Mouse (Mus musculus): ENCODE data around the gene Tmem201. TPM values are rescaled to one million over a fixed set of nuclear protein-coding genes. Genes with fewer than 3 reads are reported as not detected.

Tmem201 gene
- polyA plus RNA-seq, 1 experiment from 2014 or later = 43.5 TPM

- ATAC-seq = peak; percentile 26; the same call in 1 of the 2 replicates
- no peak overlapping the region for H3K9ac ChIP-seq (replicated peaks; ENCODE audit: low read depth, low read length)
- no peak overlapping the region for H3K27ac ChIP-seq (ENCODE audit: low read length)
- no peak overlapping the region for H3K4me3 ChIP-seq (replicated peaks; ENCODE audit: low read length)
- 69% methylated on average over 15 of the region's 15 CpGs for WGBS
- peaks cover 30% of the 10 kb centered on the region for H3K36me3 ChIP-seq (ENCODE audit: control insufficient read depth, insufficient read depth)
- H3K27me3 ChIP-seq (replicated peaks; ENCODE audit: control insufficient read depth, insufficient read depth, low read length) = no peaks in the 10 kb centered on the region
- H3K9me3 ChIP-seq (ENCODE audit: control insufficient read depth, low read length) = no peaks in the 10 kb centered on the region
- H3K4me1 ChIP-seq (replicated peaks; ENCODE audit: control insufficient read depth, insufficient read depth, low read length) = peaks cover 8% of the 10 kb centered on the region
- no peak overlapping the region for H3K4me2 ChIP-seq (ENCODE audit: low read length)
Measured at GRCm38 (mm10) chr4:149725661-149726350, 12.0 kb downstream of the Tmem201 start.

GRCm38 (mm10) chr4:149724916-149725470, 12.9 kb downstream of the Tmem201 start:
- Histone ChIP-seq H3K27ac (ENCODE audit: low read length) (no peak overlapping the region), H3K27me3 (replicated peaks; ENCODE audit: control insufficient read depth, insufficient read depth, low read length) (no peaks in the 10 kb centered on the region), H3K9me3 (ENCODE audit: control insufficient read depth, low read length) (no peaks in the 10 kb centered on the region), H3K4me1 (replicated peaks; ENCODE audit: control insufficient read depth, insufficient read depth, low read length) (peaks cover 8% of the 10 kb centered on the region), H3K9ac (replicated peaks; ENCODE audit: low read depth, low read length) (no peak overlapping the region), H3K36me3 (ENCODE audit: control insufficient read depth, insufficient read depth) (peaks cover 28% of the 10 kb centered on the region), H3K4me2 (ENCODE audit: low read length) (no peak overlapping the region), H3K4me3 (replicated peaks; ENCODE audit: low read length) (no peak overlapping the region)
- 91% methylated on average over 17 of the region's 17 CpGs for WGBS
- no peak for ATAC-seq

- Histone ChIP-seq H3K4me2 (ENCODE audit: low read length) (no peak overlapping the region), H3K4me1 (replicated peaks; ENCODE audit: control insufficient read depth, insufficient read depth, low read length) (peaks cover 8% of the 10 kb centered on the region), H3K27me3 (replicated peaks; ENCODE audit: control insufficient read depth, insufficient read depth, low read length) (no peaks in the 10 kb centered on the region), H3K4me3 (replicated peaks; ENCODE audit: low read length) (no peak overlapping the region), H3K27ac (ENCODE audit: low read length) (no peak overlapping the region; the same call in 1 of the 2 replicates), H3K36me3 (ENCODE audit: control insufficient read depth, insufficient read depth) (peaks cover 25% of the 10 kb centered on the region), H3K9me3 (ENCODE audit: control insufficient read depth, low read length) (no peaks in the 10 kb centered on the region), H3K9ac (replicated peaks; ENCODE audit: low read depth, low read length) (no peak overlapping the region)
- 71% methylated on average over 17 of the region's 17 CpGs for WGBS
- ATAC-seq = peak; percentile 40
Measured at GRCm38 (mm10) chr4:149723855-149724731, 13.8 kb downstream of the Tmem201 start.

- Histone ChIP-seq H3K4me3 (replicated peaks; ENCODE audit: low read length) (no peak overlapping the region), H3K9me3 (ENCODE audit: control insufficient read depth, low read length) (no peaks in the 10 kb centered on the region), H3K4me2 (ENCODE audit: low read length) (no peak overlapping the region), H3K4me1 (replicated peaks; ENCODE audit: control insufficient read depth, insufficient read depth, low read length) (peaks cover 8% of the 10 kb centered on the region), H3K9ac (replicated peaks; ENCODE audit: low read depth, low read length) (no peak overlapping the region), H3K27me3 (replicated peaks; ENCODE audit: control insufficient read depth, insufficient read depth, low read length) (no peaks in the 10 kb centered on the region), H3K27ac (ENCODE audit: low read length) (no peak overlapping the region), H3K36me3 (ENCODE audit: control insufficient read depth, insufficient read depth) (peaks cover 27% of the 10 kb centered on the region)
- ATAC-seq = no peak
- WGBS = 66% methylated on average over 12 of the region's 12 CpGs
Measured at GRCm38 (mm10) chr4:149723021-149723390, 14.8 kb downstream of the Tmem201 start.

- Histone ChIP-seq H3K27ac (ENCODE audit: low read length) (no peak overlapping the region), H3K27me3 (replicated peaks; ENCODE audit: control insufficient read depth, insufficient read depth, low read length) (no peaks in the 10 kb centered on the region), H3K4me2 (ENCODE audit: low read length) (no peak overlapping the region), H3K4me3 (replicated peaks; ENCODE audit: low read length) (no peak overlapping the region), H3K9ac (replicated peaks; ENCODE audit: low read depth, low read length) (no peak overlapping the region), H3K4me1 (replicated peaks; ENCODE audit: control insufficient read depth, insufficient read depth, low read length) (peaks cover 8% of the 10 kb centered on the region), H3K9me3 (ENCODE audit: control insufficient read depth, low read length) (no peaks in the 10 kb centered on the region), H3K36me3 (ENCODE audit: control insufficient read depth, insufficient read depth) (peaks cover 25% of the 10 kb centered on the region)
- WGBS = 82% methylated on average over 24 of the region's 24 CpGs
- no peak for ATAC-seq
Measured at GRCm38 (mm10) chr4:149722104-149723020, 15.5 kb downstream of the Tmem201 start.

- no peaks in the 10 kb centered on the region for H3K27me3 ChIP-seq (replicated peaks; ENCODE audit: control insufficient read depth, insufficient read depth, low read length)
- no peak overlapping the region for H3K27ac ChIP-seq (ENCODE audit: low read length)
- H3K9ac ChIP-seq (replicated peaks; ENCODE audit: low read depth, low read length) = no peak overlapping the region
- ATAC-seq = no peak
- peaks cover 28% of the 10 kb centered on the region for H3K36me3 ChIP-seq (ENCODE audit: control insufficient read depth, insufficient read depth)
- H3K4me1 ChIP-seq (replicated peaks; ENCODE audit: control insufficient read depth, insufficient read depth, low read length) = peaks cover 8% of the 10 kb centered on the region
- H3K4me3 ChIP-seq (replicated peaks; ENCODE audit: low read length) = no peak overlapping the region
- no peak overlapping the region for H3K4me2 ChIP-seq (ENCODE audit: low read length)
- H3K9me3 ChIP-seq (ENCODE audit: control insufficient read depth, low read length) = no peaks in the 10 kb centered on the region
- WGBS = 91% methylated on average over 8 of the region's 8 CpGs
Measured at GRCm38 (mm10) chr4:149721163-149721562, 16.7 kb downstream of the Tmem201 start.

- Histone ChIP-seq H3K27me3 (replicated peaks; ENCODE audit: control insufficient read depth, insufficient read depth, low read length) (no peaks in the 10 kb centered on the region), H3K9me3 (ENCODE audit: control insufficient read depth, low read length) (no peaks in the 10 kb centered on the region), H3K27ac (ENCODE audit: low read length) (no peak overlapping the region), H3K4me1 (replicated peaks; ENCODE audit: control insufficient read depth, insufficient read depth, low read length) (peaks cover 8% of the 10 kb centered on the region), H3K36me3 (ENCODE audit: control insufficient read depth, insufficient read depth) (peaks cover 36% of the 10 kb centered on the region), H3K9ac (replicated peaks; ENCODE audit: low read depth, low read length) (no peak overlapping the region), H3K4me3 (replicated peaks; ENCODE audit: low read length) (no peak overlapping the region), H3K4me2 (ENCODE audit: low read length) (no peak overlapping the region)
- no peak for ATAC-seq
- 76% methylated on average over 6 of the region's 6 CpGs for WGBS
Measured at GRCm38 (mm10) chr4:149719686-149720085, 18.2 kb downstream of the Tmem201 start.

- no peak for ATAC-seq
- H3K9me3 ChIP-seq (ENCODE audit: control insufficient read depth, low read length) = no peaks in the 10 kb centered on the region
- no peaks in the 10 kb centered on the region for H3K4me1 ChIP-seq (replicated peaks; ENCODE audit: control insufficient read depth, insufficient read depth, low read length)
- WGBS = 92% methylated on average over 3 of the region's 3 CpGs
- H3K4me2 ChIP-seq (ENCODE audit: low read length) = no peak overlapping the region
- no peaks in the 10 kb centered on the region for H3K27me3 ChIP-seq (replicated peaks; ENCODE audit: control insufficient read depth, insufficient read depth, low read length)
- H3K9ac ChIP-seq (replicated peaks; ENCODE audit: low read depth, low read length) = no peak overlapping the region
- peaks cover 35% of the 10 kb centered on the region for H3K36me3 ChIP-seq (ENCODE audit: control insufficient read depth, insufficient read depth)
- no peak overlapping the region for H3K27ac ChIP-seq (ENCODE audit: low read length)
- no peak overlapping the region for H3K4me3 ChIP-seq (replicated peaks; ENCODE audit: low read length)
Measured at GRCm38 (mm10) chr4:149714542-149714941, 23.3 kb downstream of the Tmem201 start.
